Mouse (Mus musculus) layer of hippocampus, postnatal 10 days (tissue): ENCODE data around the gene Sema4b. TPM values are rescaled to one million over a fixed set of nuclear protein-coding genes. Genes with fewer than 3 reads are reported as not detected.
A peak's percentile ranks its signal among the peaks of the same experiment; 100 is the strongest.

ENCODE experiments used
- DNase-seq, 2 experiments: peaks; one replicate each; pipeline ENCODE4 v3.0.0; 2021; ENCODE audit warnings: low spot score in 2 of 2
- total RNA-seq, 2 experiments: library from RNA; stranded (reverse); gene quantifications; 2 replicates each; pipeline ENCODE4 v1.2.3; 2021

The Sema4b gene
- total RNA-seq, 2 experiments from 2014 or later: 30.4 to 30.7 TPM

- DNase-seq: peak; percentile 81 to 88
These were observed 28.8 kb downstream of the Sema4b start for GRCm38 (mm10) chr7:80215398-80215797.

GRCm38 (mm10) chr7:80216566-80216965, 29.9 kb downstream of the Sema4b start:
- peak; percentile 51 to 67 for DNase-seq

- DNase-seq: no peak
These were observed 32.0 kb downstream of the Sema4b start for GRCm38 (mm10) chr7:80218666-80219065.

- no peak for DNase-seq
These were observed 33.7 kb downstream of the Sema4b start for GRCm38 (mm10) chr7:80220237-80220797.

- DNase-seq: no peak
These were observed 34.6 kb downstream of the Sema4b start for GRCm38 (mm10) chr7:80221179-80221750.

GRCm38 (mm10) chr7:80227065-80227464, 40.4 kb downstream of the Sema4b start:
- DNase-seq: no peak

- DNase-seq: no peak
These were observed 43.6 kb downstream of the Sema4b start for GRCm38 (mm10) chr7:80230196-80230595.

GRCm38 (mm10) chr7:80231971-80232488, 45.4 kb downstream of the Sema4b start:
- DNase-seq: no peak

GRCm38 (mm10) chr7:80232489-80233029, 45.9 kb downstream of the Sema4b start, which contains the start of the genes Cib1 and Gdpgp1:
TSS of gene Cib1 (minus strand) at chr7:80232813.
TSS of gene Gdpgp1 (plus strand) at chr7:80232865.
- DNase-seq: peak; percentile 92 to 96

- DNase-seq: no peak
These were observed 47.2 kb downstream of the Sema4b start for GRCm38 (mm10) chr7:80233799-80234198.

GRCm38 (mm10) chr7:80238542-80238941, 51.9 kb downstream of the Sema4b start:
- no peak for DNase-seq

GRCm38 (mm10) chr7:80241661-80242060, 55.0 kb downstream of the Sema4b start:
- DNase-seq: no peak

GRCm38 (mm10) chr7:80244851-80245250, 58.2 kb downstream of the Sema4b start:
- DNase-seq: no peak

- DNase-seq: peak; percentile 95 to 96
These were observed 59.6 kb downstream of the Sema4b start, which contains the start of gene Ttll13 for GRCm38 (mm10) chr7:80246148-80246721. TSS of gene Ttll13 (plus strand) at chr7:80246376.

- no peak for DNase-seq
These were observed 60.2 kb downstream of the Sema4b start for GRCm38 (mm10) chr7:80246859-80247258.

- DNase-seq: no peak
These were observed 65.8 kb downstream of the Sema4b start for GRCm38 (mm10) chr7:80252437-80252836.

GRCm38 (mm10) chr7:80252886-80253285, 66.2 kb downstream of the Sema4b start:
- no peak for DNase-seq

- DNase-seq: no peak
These were observed 69.3 kb downstream of the Sema4b start for GRCm38 (mm10) chr7:80255981-80256380.

GRCm38 (mm10) chr7:80257706-80258105, 71.1 kb downstream of the Sema4b start:
- DNase-seq: no peak

- DNase-seq: peak; percentile 76 to 81
These were observed 74.2 kb downstream of the Sema4b start, which contains the start of gene Ngrn for GRCm38 (mm10) chr7:80260625-80261371. TSS of gene Ngrn (plus strand) at chr7:80261215.

GRCm38 (mm10) chr7:80261372-80261990, 74.8 kb downstream of the Sema4b start:
- peak in 1 of 2 experiments; percentile 27 for DNase-seq
